Mouse (Mus musculus): ENCODE data around the gene Prss21. TPM values are rescaled to one million over a fixed set of nuclear protein-coding genes. Genes with fewer than 3 reads are reported as not detected.

The Prss21 gene
- not detected in 2 replicates for total RNA-seq (2017)

DNA sequence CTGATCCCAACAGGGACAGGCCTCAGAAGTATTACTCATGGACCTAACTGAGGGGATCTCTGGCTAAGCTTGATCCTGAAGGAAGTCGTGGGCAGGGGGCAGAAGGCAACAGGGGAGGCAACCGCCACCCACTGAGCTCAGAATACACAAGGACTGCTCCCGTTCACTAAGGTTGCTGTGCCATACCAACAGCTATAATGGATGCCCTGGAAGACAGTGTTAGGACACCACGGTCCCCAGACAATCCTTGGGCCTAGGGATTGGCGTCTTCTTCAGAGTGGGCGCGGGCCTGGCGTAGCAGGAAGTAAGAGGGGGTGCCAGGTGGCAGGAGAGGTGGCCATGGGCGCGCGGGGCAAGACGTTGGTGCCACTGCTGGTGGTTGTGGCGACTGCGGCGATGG lies at the start of gene Prss21:
TSS of gene Prss21 (plus strand) at position 301 of the 400 bp plus-strand sequence.
- no peak for ATAC-seq (replicated peaks; ENCODE audit: low read depth, poor library complexity, severe bottlenecking)

- ATAC-seq (replicated peaks; ENCODE audit: low read depth, poor library complexity, severe bottlenecking) = no peak
Measured at GRCm38 (mm10) chr17:23818579-23818978, 49.3 kb upstream of the Prss21 start.

DNA sequence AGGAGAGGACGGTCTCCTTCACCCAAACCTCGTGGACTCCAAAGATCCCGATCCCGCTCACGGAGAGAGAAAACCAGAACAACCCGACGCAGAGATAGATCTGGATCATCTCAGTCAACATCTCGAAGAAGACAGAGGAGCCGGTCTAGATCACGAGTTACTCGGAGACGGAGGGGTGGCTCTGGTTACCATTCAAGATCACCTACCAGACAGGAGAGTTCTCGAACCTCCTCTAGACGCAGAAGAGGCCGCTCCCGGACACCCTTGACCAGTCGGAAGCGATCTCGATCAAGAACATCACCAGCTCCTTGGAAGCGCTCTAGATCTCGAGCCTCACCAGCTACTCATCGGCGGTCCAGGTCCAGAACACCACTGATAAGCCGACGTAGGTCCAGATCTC lies 48.6 kb upstream of the Prss21 start:
- no peak for ATAC-seq (replicated peaks; ENCODE audit: low read depth, poor library complexity, severe bottlenecking)

- ATAC-seq (replicated peaks; ENCODE audit: low read depth, poor library complexity, severe bottlenecking) = no peak
Measured at GRCm38 (mm10) chr17:23820731-23821130, 47.1 kb upstream of the Prss21 start.

GRCm38 (mm10) chr17:23822094-23822493 lies 45.8 kb upstream of the Prss21 start:
- no peak for ATAC-seq (replicated peaks; ENCODE audit: low read depth, poor library complexity, severe bottlenecking)

DNA sequence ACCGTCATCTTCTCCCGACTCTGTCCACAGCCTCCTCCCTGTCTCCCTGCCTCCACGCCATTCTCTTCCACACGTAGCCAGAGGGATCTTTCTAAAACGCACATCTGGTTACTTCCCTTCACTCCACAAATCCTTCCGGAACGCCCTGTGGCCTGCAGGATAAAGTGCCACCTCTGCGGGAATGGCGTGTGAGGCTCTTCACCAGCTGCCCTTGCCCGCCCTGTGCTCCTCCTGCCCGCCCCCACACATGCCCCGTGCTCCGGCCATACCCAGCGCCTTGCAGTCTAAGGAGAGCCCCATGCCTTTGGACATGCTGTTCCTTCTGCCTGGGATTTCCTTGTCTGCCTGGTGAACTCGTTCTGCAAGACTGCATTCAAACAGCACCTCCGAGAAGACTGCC lies 44.8 kb upstream of the Prss21 start:
- ATAC-seq (replicated peaks; ENCODE audit: low read depth, poor library complexity, severe bottlenecking) = no peak

GRCm38 (mm10) chr17:23823614-23824013 lies 44.2 kb upstream of the Prss21 start:
- no peak for ATAC-seq (replicated peaks; ENCODE audit: low read depth, poor library complexity, severe bottlenecking)

DNA sequence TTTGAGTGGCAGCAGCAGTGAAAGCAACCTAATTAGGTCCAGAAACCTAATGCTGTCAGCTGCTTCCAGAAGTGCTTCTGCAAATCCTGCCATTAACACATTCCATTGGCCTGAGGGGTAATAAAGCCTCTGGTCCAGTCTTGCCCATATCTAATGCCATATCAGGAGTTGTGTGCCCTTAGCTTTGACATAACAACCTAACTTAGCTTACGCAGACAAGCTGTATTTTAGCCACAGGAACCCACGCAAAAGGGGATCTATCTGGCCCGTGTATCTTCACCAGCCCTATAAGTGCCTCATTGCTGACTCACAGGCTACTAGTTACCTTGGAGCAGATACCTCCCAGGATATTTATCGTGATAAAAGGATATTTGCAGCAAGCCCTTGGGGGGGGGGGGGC lies 42.3 kb upstream of the Prss21 start:
- no peak for ATAC-seq (replicated peaks; ENCODE audit: low read depth, poor library complexity, severe bottlenecking)

DNA sequence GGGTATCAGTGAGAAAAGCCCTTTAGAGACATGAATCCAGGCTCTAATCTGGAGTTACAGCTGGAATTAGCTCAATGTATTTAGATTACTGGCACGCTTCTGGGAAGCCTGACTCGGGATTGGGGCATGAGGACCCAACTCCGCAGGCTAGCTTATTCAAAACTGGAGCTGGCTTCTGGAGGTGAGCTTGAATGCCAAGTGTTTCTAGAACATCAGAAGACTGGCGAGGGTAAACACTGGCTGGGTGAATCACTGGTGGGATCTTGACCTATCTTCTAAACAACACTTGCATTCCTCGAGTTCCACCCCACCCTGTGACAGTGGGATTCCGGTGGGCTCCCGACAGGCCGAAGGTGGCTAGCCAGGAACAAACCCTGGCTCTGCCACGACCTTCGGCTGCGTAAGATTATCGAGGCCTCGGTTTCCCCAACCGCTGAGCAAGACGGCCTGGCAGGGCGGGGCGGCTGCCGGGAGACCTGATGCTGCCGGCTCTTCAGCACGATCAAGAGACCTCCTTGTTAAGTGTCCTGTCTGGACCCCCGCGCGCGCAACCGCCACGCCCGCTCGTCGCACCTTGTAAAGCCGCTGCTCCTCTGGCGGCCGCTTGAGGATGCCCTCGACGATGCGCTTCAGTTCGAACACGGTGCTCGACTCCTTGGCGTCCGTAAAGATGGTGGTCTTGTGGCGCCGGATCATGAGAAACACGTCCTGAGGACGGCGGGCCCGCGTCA lies 39.4 kb upstream of the Prss21 start:
- ATAC-seq (replicated peaks; ENCODE audit: low read depth, poor library complexity, severe bottlenecking) = peak; percentile 39

DNA sequence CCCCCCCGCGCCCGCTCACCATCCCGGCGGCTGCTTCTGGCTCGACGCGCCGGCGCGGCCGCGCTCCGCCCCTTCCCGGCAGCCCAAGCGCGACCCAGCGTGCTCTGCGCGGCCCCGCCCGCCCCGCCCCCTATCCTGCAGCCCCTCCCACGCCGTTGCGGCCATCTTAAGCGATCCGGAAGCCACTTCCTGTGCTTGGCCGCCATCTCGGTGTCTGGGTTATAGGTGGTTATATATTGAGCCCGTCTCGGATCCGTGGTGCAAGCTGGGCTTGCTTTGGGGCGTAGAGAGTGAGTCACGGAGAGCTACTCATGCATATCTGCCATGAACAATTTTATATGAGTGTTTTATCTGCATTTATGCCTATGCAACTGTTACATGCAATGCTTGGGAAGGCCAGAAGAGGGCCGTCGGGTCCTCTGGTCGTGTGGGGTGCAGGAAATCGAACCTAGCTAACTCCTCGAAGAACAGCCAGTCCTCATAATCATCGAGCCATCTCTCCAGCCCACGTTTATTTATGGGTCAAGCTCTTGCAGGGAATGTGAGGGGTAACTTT lies 38.7 kb upstream of the Prss21 start, which contains the start of gene Elob:
TSS of gene Elob (minus strand) at position 73 of the 556 bp plus-strand sequence.
- ATAC-seq (replicated peaks; ENCODE audit: low read depth, poor library complexity, severe bottlenecking) = peak; percentile 85

- no peak for ATAC-seq (replicated peaks; ENCODE audit: low read depth, poor library complexity, severe bottlenecking)
Measured at GRCm38 (mm10) chr17:23831201-23831600, 36.7 kb upstream of the Prss21 start.

GRCm38 (mm10) chr17:23836006-23836575 lies 31.8 kb upstream of the Prss21 start, which contains the start of gene Prss33:
Prss33 (minus strand) TSS chr17:23836056.
- no peak for ATAC-seq (replicated peaks; ENCODE audit: low read depth, poor library complexity, severe bottlenecking)

- peak; percentile 83 for ATAC-seq (replicated peaks; ENCODE audit: low read depth, poor library complexity, severe bottlenecking)
Measured at GRCm38 (mm10) chr17:23841145-23841544, 26.7 kb upstream of the Prss21 start.

- ATAC-seq (replicated peaks; ENCODE audit: low read depth, poor library complexity, severe bottlenecking) = no peak
Measured at GRCm38 (mm10) chr17:23843141-23843811, 24.6 kb upstream of the Prss21 start.

DNA sequence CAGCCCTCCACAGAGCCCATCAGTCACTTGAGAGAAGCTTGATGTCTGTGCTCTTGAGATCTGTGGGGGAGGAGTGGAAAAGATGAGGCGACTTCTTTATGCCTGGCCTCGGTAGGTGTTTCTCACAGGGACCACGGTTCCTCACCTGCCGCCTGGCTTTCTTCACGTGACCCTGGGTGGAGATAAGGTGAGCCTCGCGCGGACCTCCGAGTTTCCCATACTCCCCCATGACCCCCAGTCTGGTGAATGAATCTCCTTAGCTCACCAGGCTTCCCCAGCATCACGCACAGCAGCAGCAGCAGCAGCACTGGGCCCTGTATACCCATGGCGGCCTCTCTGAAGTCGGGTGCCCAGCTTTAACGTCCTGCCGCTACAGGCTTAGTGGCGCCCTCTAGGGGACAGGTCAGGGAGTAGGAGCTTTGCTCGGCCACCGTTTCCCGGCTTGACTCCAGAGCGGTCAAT lies 24.0 kb upstream of the Prss21 start, which contains the start of the genes Prss32 and Prss41:
TSS of gene Prss32 (plus strand) at position 44 of the 462 bp plus-strand sequence.
TSS of gene Prss41 (minus strand) at position 361 of the 462 bp plus-strand sequence.
- peak; percentile 66 for ATAC-seq (replicated peaks; ENCODE audit: low read depth, poor library complexity, severe bottlenecking)

DNA sequence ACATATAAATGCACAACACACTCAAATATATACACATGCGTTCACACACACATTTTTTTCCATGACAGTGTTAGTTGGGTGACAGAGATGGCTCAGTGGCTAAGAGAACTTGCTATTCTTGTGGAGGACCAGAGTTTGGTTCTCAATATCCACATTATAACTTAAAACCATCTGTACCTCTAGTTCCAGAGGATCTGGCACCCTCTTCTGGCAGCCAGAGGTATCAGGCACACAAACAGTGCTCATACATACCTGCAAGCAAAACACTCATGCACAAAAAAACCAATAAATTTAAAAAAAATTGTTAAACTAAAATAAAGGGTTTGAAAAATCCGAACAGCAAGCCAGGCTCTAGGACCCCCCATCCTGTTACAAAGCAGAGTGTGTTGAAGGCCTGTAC lies 17.8 kb upstream of the Prss21 start:
- no peak for ATAC-seq (replicated peaks; ENCODE audit: low read depth, poor library complexity, severe bottlenecking)

GRCm38 (mm10) chr17:23850853-23851749 lies 16.8 kb upstream of the Prss21 start:
- ATAC-seq (replicated peaks; ENCODE audit: low read depth, poor library complexity, severe bottlenecking) = peak; percentile 60

DNA sequence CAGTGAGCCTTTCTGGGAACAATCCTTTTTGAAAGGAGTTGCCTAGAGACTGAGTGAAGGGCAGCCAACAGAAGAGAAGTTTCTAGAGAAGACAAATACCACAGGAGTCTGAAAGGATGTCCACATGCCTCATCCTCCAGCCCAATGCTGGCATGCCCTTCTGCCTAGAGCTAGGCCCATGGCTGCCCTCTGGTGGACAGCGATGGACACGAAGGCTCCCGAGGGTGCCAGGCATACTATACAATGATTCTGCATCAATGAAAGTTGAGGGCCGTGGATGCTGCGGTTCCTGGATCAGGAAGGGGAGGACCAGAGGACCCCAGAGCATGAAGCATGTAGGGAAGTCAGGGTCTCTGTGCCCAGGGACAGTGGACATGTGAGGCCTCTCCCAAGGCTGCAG lies 14.6 kb upstream of the Prss21 start:
- peak; percentile 87 for ATAC-seq (replicated peaks; ENCODE audit: low read depth, poor library complexity, severe bottlenecking)

- no peak for ATAC-seq (replicated peaks; ENCODE audit: low read depth, poor library complexity, severe bottlenecking)
Measured at GRCm38 (mm10) chr17:23854229-23854765, 13.6 kb upstream of the Prss21 start.

Measured in common myeloid progenitor, adult 5-6 weeks (primary cell).